Mouse (Mus musculus) mature B cell (primary cell): ENCODE measurements around the gene Pcsk5.

Experiments
- in situ Hi-C: fragments of 300-500 bp; cut with MboI; formaldehyde crosslinking; loops from 2 replicates; pipeline ENCODE4 v1.14.3; 2019

Pcsk5 gene

DNA sequence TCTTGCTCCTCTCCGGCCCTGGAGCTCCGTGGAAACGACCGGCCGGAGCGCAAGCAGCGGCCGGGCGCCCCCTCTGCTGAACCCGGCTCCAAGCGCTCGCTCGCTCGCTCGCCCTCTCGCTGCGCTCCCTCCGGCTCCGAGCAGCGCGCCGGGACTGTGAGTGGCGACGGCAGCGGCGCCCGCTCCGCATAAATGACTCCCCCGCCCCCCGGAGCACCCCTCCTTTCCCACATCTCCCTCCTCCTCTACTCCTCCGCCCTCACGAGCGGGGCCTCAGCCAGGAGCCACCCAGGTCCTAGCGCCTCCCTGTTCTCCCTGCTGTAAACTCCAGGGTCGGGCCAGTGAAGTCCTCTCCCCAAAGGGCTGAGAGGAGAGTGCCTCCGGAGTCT lies at the start of gene Pcsk5:
Pcsk5 (minus strand) TSS at position 162 of the 389 bp plus-strand sequence.
- in situ Hi-C loops, result no loop called here

DNA sequence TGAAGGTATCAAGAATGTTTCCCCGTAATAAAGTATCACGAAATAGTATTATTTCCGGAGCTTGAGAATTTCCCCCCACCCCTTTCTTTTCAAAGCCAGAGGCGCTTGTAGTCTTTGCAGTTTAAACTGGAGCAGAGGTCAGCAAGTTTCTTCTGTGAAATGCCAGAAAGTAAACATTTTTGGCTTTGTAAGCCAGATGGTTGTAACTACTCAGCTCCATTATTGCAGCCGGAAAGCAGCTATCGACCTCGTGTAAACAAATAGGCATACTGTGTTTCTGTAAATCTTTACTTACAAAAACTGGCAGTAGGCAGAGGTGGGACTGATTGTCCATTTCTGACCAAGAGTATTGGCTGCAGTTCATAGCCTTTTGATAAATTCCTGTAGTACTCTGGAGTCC lies 38.4 kb upstream of the Pcsk5 start:
- in situ Hi-C loops, result no loop called here

DNA sequence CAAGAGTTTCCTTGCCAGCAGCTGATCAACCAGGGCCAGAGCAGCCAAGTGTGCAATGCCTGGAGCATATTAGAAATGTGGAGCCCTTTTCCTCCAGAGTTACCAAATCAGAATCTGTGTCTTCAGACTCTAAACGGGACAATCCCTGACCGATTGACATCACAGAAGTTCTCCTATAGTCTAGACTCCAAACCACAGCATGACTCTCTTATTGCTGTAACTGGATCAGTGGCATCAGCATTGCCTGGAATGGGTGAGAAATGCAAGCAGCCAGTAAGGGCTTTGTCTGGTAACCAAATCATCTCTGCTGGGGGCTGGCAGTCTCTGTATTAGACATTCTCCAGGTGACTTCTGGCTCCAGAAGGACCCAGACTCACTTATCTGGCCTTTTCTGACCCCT lies 37.0 kb upstream of the Pcsk5 start:
- in situ Hi-C loops, result no loop called here

DNA sequence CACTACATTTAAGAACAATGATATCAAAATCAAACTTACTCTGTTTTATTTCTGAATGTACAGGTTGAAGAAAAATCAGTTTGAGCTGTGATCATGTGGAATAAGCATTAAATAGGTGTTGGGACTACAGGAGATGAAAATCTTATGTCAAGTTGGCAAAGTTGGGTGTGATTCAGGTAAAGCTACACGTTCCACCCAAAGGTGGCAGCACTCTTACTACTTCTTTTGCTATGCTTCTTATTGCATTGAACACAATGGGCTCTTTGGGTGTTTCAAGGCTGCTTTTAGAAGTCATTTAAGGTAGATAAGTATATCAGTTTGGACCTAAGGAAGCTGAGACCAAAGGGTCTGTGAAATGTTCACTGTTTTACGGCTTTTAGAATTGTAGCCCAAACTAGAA lies 36.3 kb upstream of the Pcsk5 start:
- in situ Hi-C loops, result no loop called here

DNA sequence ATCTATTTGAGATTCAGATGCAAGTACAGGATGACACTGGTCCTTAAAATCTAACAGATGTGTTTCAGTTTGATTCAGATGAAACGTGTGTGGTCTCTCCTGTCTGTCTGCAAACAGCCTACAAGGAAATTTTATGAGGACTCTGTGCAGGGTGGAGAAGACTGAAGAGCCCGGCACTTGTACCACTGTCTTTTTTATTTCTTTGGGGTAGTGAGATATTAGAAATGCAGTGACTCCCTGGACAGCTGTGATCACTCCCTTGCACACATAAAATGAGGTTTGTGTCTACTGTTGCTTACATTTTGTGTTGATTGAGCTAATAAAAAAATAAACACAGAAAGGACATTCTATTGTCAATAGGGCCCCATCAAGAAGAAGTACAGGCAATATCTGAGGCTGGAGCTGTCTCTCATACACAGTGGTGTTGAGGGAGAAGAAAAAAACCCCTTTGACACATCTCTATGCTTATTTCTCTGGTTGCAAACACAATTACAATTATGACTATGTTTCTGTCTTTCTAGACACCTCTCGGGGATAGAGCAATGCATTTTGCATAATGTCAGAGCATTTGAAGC lies 29.0 kb upstream of the Pcsk5 start:
- in situ Hi-C loops, result no loop called here

DNA sequence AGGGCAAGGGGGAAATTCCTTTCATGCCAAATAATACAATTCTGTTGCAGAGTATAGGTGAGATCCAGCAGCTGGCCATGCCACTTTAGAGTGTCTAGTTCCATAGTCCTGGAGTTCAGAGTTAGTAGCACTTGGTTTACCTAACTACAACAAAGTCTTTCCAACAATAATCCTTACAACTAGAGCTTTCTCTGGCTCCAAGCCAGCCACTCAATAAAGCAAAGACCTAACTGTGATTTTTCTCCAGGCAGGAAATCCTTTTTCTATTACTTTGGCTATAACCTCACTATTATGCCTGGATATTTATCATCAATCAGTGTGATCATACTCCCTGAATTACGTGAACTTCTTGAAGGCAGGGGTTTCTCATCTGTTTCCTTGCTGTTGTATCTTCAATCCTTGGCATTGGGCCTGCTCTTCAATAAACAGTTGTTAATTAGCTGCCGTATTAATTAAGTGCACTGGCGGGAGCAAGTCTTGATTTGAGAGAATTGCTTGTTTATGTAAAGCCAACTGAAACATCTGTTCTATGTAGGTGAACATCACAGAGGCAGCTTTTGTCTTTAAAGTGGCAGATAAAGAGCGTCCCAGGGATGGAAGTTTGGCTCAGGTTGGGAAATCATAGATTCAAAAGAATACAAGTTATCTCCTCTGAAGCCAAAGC lies 23.1 kb upstream of the Pcsk5 start:
- in situ Hi-C loops, result no loop called here

DNA sequence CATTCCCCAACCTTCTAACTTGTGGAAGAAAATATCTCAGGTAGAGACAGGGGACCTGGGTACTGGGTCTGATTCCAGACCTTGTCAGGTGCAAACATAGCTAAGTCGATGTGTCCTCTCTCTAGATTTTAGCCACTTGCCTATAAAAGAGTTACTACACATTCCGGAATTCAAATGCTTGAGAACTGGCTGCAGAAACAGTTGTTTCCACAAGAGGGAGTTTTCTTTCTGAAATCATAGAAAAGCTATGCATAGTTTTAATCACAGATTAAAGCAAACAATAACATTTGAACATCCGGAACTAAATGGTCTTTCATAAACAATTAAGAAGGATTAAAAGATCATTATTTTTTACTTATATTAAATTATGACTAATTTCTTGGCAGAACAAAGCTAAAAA lies 19.3 kb upstream of the Pcsk5 start:
- in situ Hi-C loops, result no loop called here

DNA sequence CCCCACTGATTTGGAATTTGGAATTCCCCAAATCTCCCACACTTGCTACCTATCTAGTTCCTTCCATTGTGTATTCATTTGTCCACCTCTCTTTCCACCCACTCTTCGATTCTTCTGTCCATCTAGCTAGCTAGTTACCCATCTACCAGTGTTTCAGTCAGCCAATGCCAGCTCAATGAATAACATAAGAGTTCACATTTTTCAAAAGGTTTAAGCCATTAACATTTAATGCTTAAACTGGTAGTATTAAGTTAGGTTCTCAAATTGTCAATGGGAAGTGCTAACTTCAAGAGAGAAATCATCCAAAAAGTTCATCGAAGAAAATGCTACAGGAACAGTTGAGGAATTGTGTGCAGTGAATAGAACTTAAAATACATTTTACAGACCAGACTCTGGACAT lies 11.0 kb upstream of the Pcsk5 start:
- in situ Hi-C loops, result no loop called here

DNA sequence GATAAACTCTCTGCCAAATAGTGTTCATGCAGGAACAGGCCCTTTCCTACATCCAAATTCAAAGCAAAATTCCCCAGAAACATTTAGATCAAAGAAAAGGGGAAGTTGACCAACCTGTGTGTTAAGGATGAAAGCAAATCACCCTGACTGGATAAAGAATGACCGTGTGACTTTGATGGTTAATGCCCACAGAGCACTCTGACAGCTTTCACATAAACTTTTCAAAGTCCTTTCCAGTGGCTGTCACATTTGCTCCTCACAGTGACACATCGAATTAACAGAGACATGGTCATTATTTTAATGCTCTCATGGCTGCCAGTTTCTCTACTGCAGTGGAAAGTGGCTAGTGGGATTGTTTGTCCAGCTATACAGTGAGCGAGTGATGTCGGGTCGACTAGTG lies 8.5 kb upstream of the Pcsk5 start:
- in situ Hi-C loops, result no loop called here

DNA sequence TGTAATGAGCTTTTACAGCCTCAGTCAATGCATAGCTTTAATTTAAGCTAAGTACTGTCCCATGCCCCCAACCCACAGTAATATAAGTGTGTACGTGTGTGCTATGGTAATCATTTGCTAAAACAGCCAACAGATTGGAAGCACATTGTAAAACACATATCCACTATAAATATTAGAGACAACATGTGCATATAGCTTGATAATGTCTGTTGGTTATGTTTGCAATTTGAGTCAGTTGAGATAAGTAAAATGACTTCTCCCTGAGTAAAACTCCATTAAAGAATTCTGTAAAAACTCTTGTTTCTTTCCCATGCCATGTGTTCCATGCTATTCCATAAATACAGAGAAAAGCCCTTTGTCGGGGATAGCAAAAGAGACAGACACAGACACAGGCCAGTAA lies 4.2 kb upstream of the Pcsk5 start:
- in situ Hi-C loops, result no loop called here

DNA sequence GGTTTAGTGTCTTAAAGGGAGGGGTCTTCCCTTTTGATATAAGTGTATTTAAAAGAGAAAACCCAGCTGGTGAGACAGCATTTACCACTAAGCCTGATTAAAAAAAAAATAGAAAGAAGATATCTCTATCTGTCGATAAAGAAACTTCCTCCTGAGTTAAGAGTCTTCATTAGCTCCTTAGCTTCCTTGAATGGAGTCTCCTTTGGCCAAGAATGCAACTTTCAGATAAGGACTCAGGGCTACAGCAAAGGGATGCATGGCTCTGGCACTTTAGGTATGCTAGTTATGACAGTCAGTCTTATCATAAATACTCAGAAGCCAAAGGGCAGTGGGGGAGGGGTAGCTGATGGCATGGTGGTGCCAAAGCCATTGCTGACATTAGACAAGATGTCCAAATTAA lies 2.4 kb upstream of the Pcsk5 start:
- in situ Hi-C loops, result no loop called here

DNA sequence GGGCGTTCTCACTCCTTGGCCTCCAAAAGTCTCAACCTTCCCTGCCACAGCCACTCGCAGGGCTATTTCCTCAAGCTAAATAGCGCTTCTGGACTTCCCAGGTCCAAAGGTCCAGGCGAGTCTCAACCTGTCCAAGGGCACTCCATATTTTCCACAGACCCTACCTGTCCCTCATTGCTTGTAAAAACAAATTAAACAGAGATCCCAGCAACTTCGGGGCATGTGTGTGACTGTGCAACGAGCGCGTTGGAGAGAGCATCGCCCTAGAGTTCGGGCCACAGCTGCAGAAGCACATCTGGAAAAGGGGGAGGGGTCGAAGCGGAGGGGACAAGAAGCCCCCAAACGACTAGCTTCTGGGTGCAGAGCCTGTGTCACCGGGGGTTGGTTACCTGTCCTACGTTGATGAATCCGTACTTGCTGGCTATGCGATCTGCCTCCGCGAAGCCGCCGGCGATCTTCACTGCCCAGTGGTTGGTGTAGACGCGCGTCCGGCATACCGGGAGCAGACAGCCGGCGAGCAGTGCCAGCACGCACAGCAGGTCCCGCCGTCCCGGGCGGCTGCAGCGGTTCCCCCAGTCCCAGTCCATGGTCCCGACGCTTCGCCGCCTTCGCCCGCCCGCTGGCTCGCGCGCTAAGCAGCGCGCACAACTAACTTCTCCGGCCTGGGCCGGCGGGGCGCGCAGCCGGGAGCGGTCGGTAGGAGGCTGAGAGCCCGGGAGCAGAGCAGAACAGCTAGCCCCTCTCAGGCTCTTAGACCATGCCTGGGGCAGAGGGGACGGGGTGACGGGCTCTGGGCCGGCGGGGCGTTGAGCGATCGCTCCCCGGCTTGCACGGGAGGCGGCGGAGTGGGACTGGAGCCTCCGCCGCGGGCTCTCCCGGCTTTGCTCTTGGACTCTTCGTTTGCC lies 614 bp downstream of the Pcsk5 start:
- in situ Hi-C loops, result no loop called here

DNA sequence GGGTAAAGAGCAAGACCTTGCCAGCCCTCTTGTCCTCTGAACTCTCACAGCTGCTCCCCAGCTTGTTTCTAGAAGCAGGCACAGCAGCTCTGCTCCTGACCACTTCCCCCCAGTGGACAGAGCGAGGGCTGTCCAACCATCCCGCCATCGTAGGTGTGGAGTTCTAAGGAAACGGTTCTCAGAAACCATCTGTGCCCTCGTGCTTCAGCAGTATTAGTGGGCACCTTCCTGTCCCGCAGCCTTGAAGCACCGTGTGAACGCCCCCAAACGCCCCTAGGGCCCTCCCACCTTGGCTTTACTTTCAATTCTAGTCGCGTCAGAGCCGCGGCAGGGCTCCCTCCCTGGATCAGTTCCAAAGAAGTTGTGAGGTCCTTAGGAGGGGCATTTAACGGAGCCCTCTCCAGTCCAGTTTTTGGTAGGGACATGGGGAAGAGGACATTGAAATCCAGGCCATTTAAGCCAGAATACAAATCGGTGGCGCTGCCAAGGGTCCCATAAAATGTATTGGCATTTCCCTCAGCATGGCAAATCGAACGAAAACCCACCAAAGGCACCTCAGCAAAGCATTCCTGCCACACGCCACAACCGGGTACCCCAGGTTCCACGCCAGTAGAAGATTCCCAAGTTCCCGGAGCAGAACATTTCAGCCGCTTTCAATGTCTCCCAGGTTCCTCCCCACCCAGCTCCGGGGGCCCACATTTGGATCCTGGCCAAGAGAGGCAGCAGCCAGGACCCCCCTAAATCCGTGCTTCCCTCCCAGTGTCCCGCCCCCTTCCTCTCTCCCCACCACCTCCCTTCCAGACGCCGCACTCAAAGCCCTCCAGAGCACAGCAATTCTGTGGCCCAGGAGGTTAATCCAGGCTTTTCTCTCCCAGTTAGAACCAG lies 1.5 kb downstream of the Pcsk5 start:
- in situ Hi-C loops, result no loop called here

DNA sequence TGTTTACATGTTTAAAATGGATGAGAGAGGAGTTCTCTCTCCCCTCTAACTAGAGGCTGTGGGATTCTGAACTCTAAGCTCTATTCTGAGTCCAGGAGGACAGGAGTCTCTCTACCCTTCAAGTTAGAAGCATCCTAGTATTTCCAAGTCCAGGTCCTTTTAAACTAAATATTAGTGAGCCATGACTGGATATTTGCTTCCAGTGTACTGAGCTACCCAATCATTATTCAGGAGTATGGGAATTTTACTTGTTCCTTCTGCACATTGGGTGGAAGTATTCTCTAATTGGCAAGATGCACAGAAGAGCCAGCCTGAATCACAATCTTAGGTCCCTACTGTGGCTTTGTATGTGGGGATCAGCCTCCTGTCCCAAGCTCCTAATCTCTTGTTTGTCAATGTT lies 2.5 kb downstream of the Pcsk5 start:
- in situ Hi-C loops, result no loop called here

DNA sequence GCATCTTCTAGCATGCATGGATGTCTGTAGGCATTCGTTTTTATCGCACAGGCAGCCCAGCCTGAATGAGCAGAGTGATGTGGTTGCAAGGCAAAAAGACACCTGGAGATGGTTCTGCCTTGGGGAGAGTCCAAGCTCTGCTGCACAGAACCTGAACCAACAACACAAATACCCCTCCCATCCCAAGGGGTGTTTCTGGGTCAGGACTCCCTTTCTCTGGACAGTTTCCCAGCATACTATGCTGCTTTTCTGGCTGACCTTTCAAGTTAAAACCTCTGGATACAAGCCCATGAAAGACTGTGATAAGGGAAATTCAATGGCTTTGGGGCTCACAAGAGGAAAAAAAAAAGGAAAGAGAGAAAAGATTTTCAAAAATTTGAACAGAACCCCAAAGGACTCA lies 6.1 kb downstream of the Pcsk5 start:
- in situ Hi-C loops, result no loop called here

DNA sequence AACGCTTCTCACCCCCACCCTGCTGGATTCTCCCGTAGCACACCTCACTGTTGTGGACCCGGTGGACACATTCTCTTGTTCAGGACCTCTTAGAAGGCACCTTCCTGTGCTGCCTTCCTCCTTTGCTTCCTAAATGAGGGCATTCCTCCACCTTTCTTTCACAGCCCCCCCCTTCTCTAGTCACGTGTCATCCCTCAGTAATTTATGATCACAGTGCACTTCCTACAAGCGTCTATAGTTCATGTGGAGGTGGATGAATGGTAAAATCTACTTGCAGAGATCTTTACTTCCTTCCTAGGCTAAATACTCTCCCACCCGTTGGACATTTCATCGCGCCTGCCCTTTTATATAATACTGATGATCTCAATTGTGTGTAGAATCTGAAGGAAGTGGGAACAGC lies 9.0 kb downstream of the Pcsk5 start:
- in situ Hi-C loops, result no loop called here

DNA sequence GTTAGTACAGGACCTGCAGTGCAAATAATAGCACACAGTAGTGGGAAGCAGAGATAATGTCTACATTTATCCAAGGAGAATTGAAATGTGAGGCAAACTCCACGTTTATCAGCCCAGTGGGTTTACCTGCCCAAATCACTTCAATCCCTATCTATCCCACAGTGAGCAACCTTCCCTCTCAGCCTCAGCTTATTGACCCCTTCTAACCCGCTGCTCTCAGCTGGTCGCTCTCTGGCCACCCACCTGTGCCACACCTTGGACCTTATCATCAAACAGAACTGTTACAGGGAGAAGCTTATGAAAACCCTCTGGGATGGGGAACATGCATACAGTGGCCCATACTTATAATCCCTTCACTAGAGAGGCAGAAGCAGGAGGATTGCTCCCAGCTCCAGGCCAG lies 10.7 kb downstream of the Pcsk5 start:
- in situ Hi-C loops, result no loop called here

DNA sequence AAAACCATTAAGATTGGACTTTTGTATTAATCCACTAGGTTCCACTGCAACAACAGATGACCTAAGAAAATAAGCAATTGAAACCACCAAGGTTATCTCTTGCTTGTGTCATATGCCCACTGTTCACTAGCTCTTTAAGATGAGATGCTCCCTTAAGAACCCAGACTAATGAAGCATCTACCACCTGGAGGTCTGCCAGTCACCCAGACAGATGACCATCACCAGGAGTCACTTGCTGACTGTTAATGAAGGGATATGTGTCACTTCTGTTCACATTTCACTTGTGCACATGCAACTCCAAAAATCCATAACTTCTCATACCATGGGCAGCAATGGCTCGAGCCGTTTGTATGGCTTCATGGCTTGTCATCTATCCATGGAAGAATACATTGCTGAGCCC lies 17.4 kb downstream of the Pcsk5 start:
- in situ Hi-C loops, result no loop called here

DNA sequence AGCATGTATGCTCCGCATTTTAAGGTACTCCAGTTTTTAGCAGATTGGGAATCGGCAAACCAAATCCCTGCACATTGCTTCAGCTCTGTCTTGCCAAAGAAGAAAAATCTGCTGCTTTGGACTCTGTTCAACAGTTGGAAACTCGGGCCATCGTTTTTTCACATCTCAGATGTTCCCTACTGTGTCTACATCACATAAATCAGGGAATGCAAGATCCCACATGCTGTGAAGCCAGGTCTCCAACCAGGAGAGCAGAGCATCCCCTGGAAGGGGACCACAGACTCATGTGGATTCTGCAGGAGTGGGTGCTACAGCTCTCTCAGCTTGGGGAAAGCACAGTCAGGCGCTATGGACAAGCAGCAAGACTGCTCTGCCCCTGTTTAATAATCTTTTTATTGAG lies 18.4 kb downstream of the Pcsk5 start:
- in situ Hi-C loops, result no loop called here

DNA sequence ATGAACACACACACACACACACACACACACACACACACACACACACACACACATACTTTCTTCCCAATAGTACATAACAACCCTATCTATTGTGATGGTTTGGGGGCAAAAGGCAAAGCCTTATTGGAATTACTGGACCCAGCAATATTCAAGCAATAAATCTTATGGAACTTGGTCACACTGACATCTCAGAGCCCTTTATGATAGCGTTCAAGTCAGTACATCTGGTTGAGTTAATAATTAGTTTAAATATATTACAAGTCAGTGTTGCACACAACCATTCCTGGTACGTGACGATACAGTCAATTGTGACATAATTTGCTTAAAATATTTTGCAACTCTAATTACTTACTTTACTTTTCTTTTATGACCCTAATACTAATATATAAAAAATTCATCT lies 22.4 kb downstream of the Pcsk5 start:
- in situ Hi-C loops, result no loop called here

DNA sequence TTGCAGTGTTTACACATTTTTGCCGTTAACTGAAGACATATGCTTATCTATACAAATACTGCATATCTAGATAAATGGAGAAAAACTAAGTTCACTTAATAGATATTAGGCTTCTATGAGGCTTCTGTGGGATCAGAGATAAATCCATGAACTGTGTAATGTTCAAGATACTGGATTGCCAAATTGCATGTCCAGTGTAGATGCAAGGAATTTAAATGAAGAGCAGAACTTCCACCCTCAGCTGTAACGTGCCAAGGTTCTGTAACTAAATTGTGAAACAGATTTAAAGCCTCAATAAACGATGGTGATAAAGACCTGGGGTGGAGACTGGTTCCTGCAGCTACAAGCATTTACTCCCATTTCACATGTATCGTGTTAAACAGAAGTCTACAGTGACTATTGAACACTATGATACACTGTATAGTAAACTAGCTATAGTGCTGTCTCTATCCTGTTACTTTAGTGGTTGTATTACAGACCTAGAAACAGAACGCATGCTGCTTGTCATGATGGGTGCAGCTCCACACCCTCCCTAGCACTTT lies 23.9 kb downstream of the Pcsk5 start:
- in situ Hi-C loops, result no loop called here

DNA sequence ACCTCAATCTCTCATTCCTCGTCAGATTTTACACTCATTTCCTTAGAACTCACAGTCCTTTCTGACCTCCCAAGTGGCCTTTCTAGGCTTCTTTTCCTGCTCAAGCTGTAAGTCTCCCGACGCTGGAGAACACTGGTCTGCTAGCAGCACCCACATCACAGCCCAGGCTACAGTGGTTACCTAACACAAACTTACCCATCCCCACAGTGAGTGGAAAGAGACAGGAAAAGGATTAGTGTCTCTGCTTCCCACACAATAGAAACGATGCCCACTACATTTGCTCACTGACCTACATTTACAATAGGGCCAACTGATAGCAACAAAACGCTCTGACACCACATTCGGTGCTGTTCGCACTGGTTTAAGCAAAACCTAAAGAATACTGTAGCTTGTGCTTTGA lies 24.8 kb downstream of the Pcsk5 start:
- in situ Hi-C loops, result no loop called here
